Mouse (Mus musculus) stomach, postnatal 0 days (tissue): ENCODE data around the gene Grin2d.

Experiments
- CTCF ChIP-seq: IDR thresholded peaks from 2 replicates; pipeline ENCODE4 v1.5.1; 2016; ENCODE audit warnings: antibody characterized with exemption, low read depth, mild to moderate bottlenecking, moderate library complexity
- EP300 ChIP-seq: optimal IDR thresholded peaks from 2 replicates; pipeline ENCODE3; 2016; ENCODE audit warnings: antibody characterized with exemption

GRCm38 (mm10) chr7:45850661-45851060, 27.5 kb downstream of the Grin2d start:
- no peak for TF ChIP-seq CTCF
- TF ChIP-seq EP300 = no peak
